Mouse (Mus musculus) heart, embryonic 11.5 days (tissue): Measurements from ENCODE around the gene Apex2. TPM values are rescaled to one million over a fixed set of nuclear protein-coding genes. Genes with fewer than 3 reads are reported as not detected.

Source experiments
- ATAC-seq: fragments of 200-750 bp; cut with Nextera tagmentation; replicated peaks from 2 replicates; pipeline ENCODE4 v1.8.0; 2017; ENCODE audit warnings: moderate library complexity; ENCODE audit not compliant: insufficient number of reproducible peaks, low FRiP score, low TSS enrichment
- H3K27ac ChIP-seq: fragments of 300-500 bp; sonication (generic); 2 replicates; pipeline ENCODE4 v1.5.1; 2014; ENCODE audit warnings: mild to moderate bottlenecking, low read depth, low read length
- H3K27me3 ChIP-seq: fragments of 300-500 bp; sonication (generic); 2 replicates; pipeline ENCODE4 v1.6.1; 2014; ENCODE audit warnings: mild to moderate bottlenecking, low read length, mixed read lengths; ENCODE audit not compliant: control insufficient read depth, insufficient read depth
- H3K36me3 ChIP-seq: fragments of 300-500 bp; sonication (generic); 2 replicates; pipeline ENCODE4 v1.6.1; 2014; ENCODE audit warnings: mild to moderate bottlenecking, low read length, moderate library complexity, mixed read lengths; ENCODE audit not compliant: control insufficient read depth, insufficient read depth
- H3K4me1 ChIP-seq: fragments of 300-500 bp; sonication (generic); 2 replicates; pipeline ENCODE4 v1.6.1; 2014; ENCODE audit warnings: low read length; ENCODE audit not compliant: control insufficient read depth, insufficient read depth
- H3K4me2 ChIP-seq: fragments of 300-500 bp; sonication (generic); 2 replicates; pipeline ENCODE4 v1.6.1; 2014; ENCODE audit warnings: mild to moderate bottlenecking, moderate library complexity
- H3K4me3 ChIP-seq: fragments of 300-500 bp; sonication (generic); 2 replicates; pipeline ENCODE4 v1.5.1; 2014; ENCODE audit warnings: low read depth, low read length
- H3K9ac ChIP-seq: fragments of 300-500 bp; sonication (generic); 2 replicates; pipeline ENCODE4 v1.6.1; 2014; ENCODE audit warnings: mild to moderate bottlenecking, low read depth, low read length, moderate library complexity
- H3K9me3 ChIP-seq: fragments of 300-500 bp; sonication (generic); replicated peaks from 2 replicates; pipeline ENCODE4 v1.6.1; 2016; ENCODE audit warnings: low read length; ENCODE audit not compliant: control insufficient read depth
- WGBS: fragments of 180-500 bp; shearing (Covaris S2); extraction: QIAGEN DNeasy Blood & Tissue Kit; methylation state at CpG from one replicate; pipeline ENCODE4 v1.1.7; 2014; ENCODE audit not compliant: insufficient replicate concordance; 5-methylcytosine and 5-hydroxymethylcytosine counted together
- microRNA-seq: library from miRNA; unstranded; fragments of <30 nt; microRNA quantifications from one replicate; pipeline ENCODE4, GENCODE M21; 2016; ENCODE audit warnings: borderline number of aligned reads
- polyA plus RNA-seq: library from polyadenylated mRNA; unstranded; fragments of >200 nt; fragmentation: Nextera tagmentation; extraction: Ambion mirVana; gene quantifications from 2 replicates; pipeline ENCODE4 v1.2.1, GENCODE M21; 2014

Gene Apex2
- polyA plus RNA-seq, 1 experiment from 2014 or later: 18.4 TPM

DNA sequence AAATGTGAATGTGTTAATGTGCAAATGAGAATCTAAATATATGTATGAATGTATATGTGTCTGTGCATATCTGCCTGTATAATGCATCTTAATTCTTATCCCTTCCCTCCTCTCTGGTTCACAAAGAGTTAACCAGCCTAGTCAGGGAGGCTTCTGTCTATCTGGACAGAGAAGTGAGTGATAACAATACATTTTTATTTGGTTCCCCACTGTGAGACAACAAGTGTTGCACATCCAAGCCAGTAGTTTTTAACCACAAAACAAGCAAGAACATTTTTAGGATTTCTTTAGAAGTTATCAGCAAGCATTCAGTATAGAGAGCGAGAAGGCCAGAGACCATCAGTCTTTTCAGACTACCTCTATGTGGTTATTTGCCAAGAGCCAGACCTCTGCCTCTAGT is 118.3 kb downstream of the Apex2 start:
- no peak overlapping the region for H3K4me2 ChIP-seq
- 86% methylated on average over 1 of the region's 1 CpGs for WGBS
- ATAC-seq: no peak
- no peaks in the 10 kb centered on the region for H3K36me3 ChIP-seq
- no peaks in the 10 kb centered on the region for H3K4me1 ChIP-seq
- no peaks in the 10 kb centered on the region for H3K27me3 ChIP-seq
- no peaks in the 10 kb centered on the region for H3K9me3 ChIP-seq
- no peak overlapping the region for H3K9ac ChIP-seq
- no peak overlapping the region for H3K4me3 ChIP-seq
- H3K27ac ChIP-seq: no peak overlapping the region

Small RNAs within 50 kb of the gene (microRNA-seq; reads per million reads assigned to microRNA genes)
- not detected for gene Mir3620

Other genes with a start within 250 kb of the Apex2 start
- gene Tmem29, start 130.7 kb downstream of the Apex2 start, polyA plus RNA-seq: 22.9 and 23.5 TPM in 2 replicates
- gene Alas2, start 42.5 kb downstream of the Apex2 start, polyA plus RNA-seq: 176 and 196 TPM in 2 replicates
- 9.2 and 11.3 TPM in 2 replicates for gene Pfkfb1, start 1.6 kb downstream of the Apex2 start, polyA plus RNA-seq
- gene Tro, start 67.7 kb upstream of the Apex2 start, polyA plus RNA-seq: 28.1 and 29.2 TPM in 2 replicates
- 718 and 779 TPM in 2 replicates for gene Maged2, start 224.5 kb upstream of the Apex2 start, polyA plus RNA-seq